Mouse (Mus musculus) testis, postnatal 10 days (tissue): ENCODE data around the gene Nploc4.
A peak's percentile ranks its signal among the peaks of the same experiment; 100 is the strongest.

ENCODE experiments used
- DNase-seq: peaks from one replicate; pipeline ENCODE4 v3.0.0; 2021; ENCODE audit warnings: low spot score

Nploc4 gene

GRCm38 (mm10) chr11:120437152-120437856 is at the start of gene Nploc4:
Gene Nploc4 (minus strand): TSS chr11:120437708.
- peak; percentile 93 for DNase-seq

GRCm38 (mm10) chr11:120485251-120485650 is 47.7 kb upstream of the Nploc4 start:
- no peak for DNase-seq

DNA sequence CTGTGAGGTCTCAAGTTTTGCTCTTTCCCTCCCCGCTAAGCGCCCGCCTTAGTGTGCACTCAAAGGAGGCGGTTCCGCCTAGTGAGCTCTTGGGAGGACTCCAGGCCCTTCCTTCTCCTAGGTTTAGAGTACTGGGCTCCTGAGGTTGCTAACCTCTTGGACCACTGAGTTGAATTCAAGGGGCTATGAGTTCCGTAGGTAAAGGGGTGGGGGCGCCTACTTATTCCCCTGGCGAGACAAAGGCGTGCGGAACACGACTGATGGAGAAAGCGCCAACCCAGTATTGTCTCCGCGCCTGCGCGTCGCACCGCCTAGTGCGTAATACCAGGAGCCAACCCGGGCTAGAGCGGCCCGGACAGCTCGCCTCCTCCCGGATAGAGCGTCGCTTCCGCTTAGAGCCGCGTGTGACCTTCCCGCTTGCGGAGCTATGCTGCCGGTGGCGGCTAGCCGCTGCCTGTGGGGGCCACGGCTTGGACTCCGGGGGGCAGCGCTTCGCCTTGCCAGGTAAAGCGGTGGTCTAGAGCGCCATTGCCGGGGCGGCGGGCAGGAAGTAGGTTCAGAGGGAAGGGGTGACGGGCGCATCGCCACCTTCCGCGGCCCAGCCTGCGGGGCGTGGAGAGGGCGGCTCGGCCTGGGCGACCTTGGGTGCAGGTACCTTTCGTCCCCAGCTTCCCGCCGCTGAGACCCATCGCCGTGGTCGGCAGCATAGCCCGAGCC is 46.9 kb upstream of the Nploc4 start, which contains the start of gene Mrpl12:
Gene Mrpl12, plus strand, starts transcription at position 349 of the 717 bp plus-strand sequence.
- peak; percentile 88 for DNase-seq

GRCm38 (mm10) chr11:120483448-120483934 is 46.0 kb upstream of the Nploc4 start:
- DNase-seq, result no peak

DNA sequence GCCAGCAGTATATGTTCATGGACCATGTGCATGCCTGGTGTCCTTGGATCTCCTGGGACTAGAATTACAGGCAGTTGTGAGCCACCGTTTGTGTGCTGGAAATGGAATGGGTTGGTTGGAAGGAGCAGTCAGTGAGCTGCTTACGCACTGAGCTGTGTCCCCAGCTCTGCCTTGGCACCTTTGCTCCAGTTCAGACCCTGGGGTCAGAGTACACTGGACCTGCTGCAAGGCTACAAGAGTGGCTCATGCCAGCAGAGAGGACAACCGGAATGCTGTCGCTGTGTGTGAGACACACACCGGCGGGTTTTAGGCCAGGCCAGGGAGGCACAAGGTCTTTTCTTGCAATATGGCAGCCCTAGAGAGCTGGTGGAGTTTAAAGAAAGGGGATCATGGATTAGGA is 34.5 kb upstream of the Nploc4 start:
- no peak for DNase-seq

DNA sequence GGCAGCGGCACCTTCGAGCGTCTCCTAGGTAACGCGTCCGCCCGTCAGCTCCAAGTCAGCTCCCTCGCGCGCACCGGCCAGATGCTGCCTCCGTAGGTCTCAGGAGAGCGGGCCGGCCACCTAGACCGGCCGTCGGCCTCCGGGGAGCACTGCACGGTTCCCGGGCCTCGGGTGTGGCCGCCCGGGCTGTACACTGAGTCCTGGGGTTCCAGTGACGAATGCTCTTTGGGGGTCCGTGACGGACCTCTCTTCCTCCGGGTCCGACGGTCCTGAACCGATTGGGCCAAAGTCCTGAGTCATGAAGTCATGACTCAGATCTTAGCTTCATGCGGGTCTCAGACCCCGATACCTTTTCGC is 30.2 kb upstream of the Nploc4 start:
- DNase-seq, result no peak

GRCm38 (mm10) chr11:120467051-120467735 is 29.7 kb upstream of the Nploc4 start, which contains the start of gene Arl16:
Gene Arl16 (minus strand): TSS chr11:120467607.
- DNase-seq, result peak; percentile 94

DNA sequence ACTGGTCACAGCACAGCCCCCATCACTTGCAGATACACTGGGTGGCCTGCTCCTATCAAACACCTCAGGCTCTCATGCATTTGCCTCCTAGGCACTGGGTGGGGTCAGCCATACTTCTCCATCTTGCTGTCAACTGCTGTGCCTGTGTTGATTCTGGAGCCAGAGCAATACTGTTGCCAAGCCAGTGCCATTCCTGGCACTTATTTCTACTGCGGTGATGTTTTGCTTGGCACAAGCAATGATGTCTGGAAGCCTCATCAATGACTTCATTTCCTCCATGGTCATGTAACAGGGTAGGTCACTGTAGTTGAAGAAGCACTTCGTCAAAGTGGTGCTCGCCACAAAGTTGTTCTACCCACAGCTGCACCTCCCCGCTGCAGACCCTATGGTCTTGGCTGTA is 28.0 kb upstream of the Nploc4 start:
- no peak for DNase-seq

- no peak for DNase-seq
Measured at GRCm38 (mm10) chr11:120464365-120464764, 26.9 kb upstream of the Nploc4 start.

- DNase-seq, result no peak
Measured at GRCm38 (mm10) chr11:120463536-120463935, 26.0 kb upstream of the Nploc4 start.

DNA sequence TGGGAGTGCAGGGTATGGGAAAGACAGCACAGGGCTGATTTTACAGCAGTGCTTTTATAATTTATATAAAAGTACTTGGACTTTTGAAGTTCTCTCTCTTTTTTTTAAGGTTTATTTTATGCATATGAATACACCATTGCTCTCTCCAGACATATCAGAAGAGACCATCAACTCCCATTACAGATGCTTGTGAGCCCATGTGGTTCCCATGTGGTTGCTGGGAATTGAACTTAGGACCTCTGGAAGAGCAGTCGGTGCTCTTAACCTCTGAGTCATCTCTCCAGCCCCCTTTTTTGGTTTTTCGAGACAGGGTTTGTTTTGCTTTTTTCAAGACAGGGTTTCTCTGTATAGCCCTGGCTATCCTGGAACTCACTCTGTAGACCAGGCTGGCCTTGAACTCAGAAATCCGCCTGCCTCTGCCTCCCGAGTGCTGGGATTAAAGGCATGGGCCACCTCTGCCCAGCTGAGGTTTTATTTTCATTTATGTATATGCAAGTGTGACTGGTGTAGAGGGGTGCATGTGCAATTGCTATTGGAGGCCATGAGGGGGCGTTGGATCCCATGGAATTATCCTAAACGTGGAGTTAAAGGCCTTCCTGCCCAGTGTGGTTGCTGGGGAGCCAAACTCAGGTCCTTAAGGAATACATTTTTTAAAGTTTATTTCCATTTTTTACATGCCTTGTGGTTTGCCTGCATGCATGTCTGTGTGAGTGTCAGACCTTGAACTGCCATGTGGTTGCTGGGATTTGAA is 21.5 kb upstream of the Nploc4 start:
- DNase-seq, result no peak

DNA sequence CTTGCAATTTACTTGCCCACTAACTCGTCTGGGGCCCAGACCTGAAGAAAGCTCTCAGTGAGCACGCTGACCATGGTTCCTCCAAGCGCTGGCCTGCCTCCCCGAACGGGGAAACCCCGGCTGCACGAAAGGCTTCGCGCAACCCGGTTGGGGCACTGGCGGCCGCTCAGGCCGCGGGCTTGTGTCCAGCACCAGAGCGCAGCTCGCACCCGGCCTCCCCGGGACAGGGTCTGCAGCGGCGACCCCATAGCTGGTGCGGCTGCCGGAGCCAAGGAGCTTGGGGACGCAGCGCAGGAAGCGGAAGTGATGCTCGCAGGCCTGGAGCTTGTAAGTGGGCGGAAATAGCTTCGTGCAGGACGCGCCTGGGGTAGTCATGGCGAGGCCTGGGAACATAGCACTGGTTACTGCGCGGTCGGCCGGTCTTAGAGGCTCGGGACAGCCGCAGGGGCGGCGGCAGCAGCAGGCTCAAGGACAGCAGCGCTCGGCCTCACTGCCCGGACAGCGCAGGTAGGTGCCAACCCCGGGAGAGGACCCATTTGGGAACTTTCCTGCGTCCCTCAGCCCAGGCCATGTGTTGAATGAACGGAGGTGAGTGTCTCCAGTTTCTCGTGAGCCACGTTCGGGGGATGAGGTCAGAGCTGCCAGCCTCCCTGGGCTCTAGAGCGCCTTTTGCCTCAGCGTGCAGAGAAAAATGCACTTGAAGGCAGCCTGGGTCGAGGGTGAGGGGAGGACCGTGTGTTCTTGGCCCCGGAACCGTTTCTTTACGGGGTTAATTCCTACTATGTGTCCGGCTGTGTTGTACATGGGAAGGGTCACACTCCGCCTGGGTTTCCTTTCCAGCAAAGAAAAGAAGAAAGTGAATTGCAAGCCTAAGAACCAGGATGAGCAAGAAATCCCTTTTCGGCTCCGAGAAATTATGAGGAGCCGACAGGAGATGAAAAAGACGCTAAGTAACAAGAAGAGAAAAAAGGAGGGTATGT is 20.6 kb upstream of the Nploc4 start, which contains the start of the genes Oxld1 and Ccdc137:
Gene Oxld1, minus strand, starts transcription at position 297 of the 980 bp plus-strand sequence.
Gene Ccdc137, plus strand, starts transcription at position 344 of the 980 bp plus-strand sequence.
- DNase-seq, result peak; percentile 78

GRCm38 (mm10) chr11:120457370-120457769 is 19.9 kb upstream of the Nploc4 start:
- DNase-seq, result no peak

- no peak for DNase-seq
Measured at GRCm38 (mm10) chr11:120455413-120455812, 17.9 kb upstream of the Nploc4 start.

- no peak for DNase-seq
Measured at GRCm38 (mm10) chr11:120454965-120455364, 17.5 kb upstream of the Nploc4 start.

- no peak for DNase-seq
Measured at GRCm38 (mm10) chr11:120453306-120453705, 15.8 kb upstream of the Nploc4 start, which contains the start of gene Pde6g. Gene Pde6g (minus strand): TSS chr11:120453500.

DNA sequence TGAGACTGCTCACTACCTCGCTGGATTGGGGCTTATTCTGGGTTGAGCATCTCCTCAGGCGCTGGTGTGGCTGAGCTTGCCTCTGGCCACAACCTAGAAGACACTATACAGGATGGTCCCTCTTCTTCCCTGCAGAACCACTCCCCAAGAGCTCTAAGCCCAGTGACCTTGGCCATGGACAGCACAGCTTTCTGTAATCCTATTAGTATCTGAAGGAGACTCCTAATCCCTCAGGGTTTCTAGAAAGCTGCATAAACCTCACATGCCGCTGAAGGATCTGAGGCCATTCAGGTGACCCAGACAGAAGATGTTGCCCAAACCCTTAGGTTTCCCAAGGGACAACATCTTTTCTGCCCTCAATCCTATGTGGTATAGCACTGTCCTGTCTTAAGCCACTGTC is 14.7 kb upstream of the Nploc4 start:
- no peak for DNase-seq

DNA sequence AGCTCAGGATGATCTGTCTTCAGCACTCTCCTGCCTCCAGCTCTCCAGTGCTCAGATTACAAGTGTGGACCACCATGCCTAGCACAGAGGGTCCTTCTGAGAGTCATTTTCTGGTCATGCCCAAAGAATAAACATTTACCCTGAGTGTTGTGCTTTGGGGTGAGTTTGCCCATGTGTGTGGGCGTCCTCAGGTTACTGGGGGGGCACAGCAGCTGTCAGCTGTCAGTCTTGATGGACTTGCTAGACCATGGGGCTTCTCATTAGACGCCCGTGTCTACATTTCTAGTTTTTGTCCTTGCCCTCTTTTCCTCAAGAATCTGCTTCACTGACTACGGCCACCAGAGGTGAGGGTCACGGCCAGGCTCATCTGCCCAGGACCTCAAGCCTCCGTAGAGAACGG is 9.7 kb upstream of the Nploc4 start:
- DNase-seq, result no peak

DNA sequence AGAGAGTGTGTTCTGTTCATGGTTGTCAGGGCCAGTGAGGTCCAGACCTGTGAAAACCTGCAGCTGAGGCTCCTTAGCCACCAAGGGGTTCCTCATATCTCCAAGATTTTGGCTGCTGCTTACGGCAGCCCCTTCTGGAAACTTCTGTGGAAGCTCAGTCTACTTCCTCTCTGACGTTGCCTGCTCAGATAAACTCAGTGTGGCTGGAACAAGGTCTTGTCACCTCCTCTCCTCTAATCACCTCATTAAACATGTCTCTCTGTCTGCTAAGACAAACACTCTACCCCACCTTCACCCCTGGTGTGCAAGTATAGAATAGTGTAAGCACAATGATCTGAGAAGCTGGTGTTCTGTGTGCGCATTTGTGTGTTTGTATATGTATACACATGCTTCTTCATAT is 8.0 kb upstream of the Nploc4 start:
- no peak for DNase-seq

- DNase-seq, result no peak
Measured at GRCm38 (mm10) chr11:120444106-120444505, 6.6 kb upstream of the Nploc4 start.
